Mouse (Mus musculus): Measurements from ENCODE around the gene Prr19. TPM values are rescaled to one million over a fixed set of nuclear protein-coding genes. Genes with fewer than 3 reads are reported as not detected.
"Not testable (repeated sequence)": the region's sequence is repeated elsewhere in the genome, so short reads cannot be mapped to it uniquely, and the experiment has no call there.

Prr19 gene
- total RNA-seq, 2 experiments from 2014 or later, result not detected

- peak; percentile 86 to 89 for DNase-seq (ENCODE audit: low spot score in 2 of 2)
Measured at GRCm38 (mm10) chr7:25316532-25317445, 15.6 kb downstream of the Prr19 start, which contains the start of gene Megf8. Gene Megf8 (plus strand): TSS chr7:25317164.

- peak; percentile 50 to 53 for DNase-seq (ENCODE audit: low spot score in 2 of 2)
Measured at GRCm38 (mm10) chr7:25317446-25317999, 16.3 kb downstream of the Prr19 start.

DNA sequence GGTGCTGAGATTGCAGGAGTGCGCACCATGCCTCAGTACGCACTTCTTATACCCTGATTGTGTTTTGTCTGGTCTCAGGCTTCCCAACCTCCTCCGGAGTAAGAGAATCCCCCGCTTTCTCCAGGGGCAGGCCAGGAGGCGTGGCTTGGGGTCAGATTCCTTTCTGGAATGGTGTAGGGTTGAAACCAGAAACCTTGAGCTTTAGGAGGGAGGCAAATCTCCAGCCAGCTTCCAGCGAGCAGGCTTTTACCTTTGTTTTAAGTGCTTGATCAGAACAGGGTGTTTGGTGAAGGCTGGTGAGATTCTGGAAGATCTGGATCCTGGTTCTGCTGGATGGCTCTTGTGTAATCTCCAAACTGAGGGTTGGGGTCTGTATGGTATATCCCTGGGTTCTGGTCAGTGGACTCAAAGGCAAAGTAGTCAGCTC, 20.9 kb downstream of the Prr19 start:
- no peak for DNase-seq (ENCODE audit: low spot score in 2 of 2)

DNA sequence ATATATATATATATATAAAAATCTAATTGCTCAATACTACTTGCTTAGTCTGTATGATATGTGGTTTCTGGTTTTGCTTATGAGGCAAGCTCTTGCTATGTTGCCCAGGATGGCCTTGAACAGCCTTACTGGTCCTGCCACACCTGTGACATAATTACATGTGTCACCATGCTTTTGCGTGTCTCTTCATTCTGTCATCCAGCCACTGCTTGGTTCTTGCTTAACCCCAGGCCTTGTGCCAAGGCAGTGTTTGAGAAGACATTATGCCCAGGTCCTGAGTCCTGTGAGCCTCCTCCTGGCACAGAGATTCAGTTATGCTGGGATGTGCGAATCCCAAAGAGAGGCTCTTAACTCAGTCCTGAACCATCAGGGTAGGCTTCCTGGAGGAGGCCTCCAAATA, 22.0 kb downstream of the Prr19 start:
- no peak for DNase-seq (ENCODE audit: low spot score in 2 of 2)

DNA sequence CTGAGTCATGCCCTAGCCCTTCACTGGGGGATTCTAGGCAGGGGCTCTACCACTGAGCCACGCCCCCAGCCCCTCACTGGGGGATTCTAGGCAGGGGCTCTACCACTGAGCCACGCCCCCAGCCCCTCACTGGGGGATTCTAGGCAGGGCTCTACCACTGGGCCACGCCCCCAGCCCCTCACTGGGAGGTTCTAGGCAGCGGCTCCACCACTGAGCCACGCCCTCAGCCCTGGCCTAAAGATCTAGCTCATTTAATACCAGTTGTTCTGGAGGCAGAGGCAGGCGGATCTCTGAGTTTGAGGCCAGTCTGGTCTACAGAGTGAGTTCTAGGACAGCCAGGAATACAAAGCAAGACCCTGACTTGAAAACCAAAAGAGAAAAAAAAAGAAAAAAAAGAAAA, 24.2 kb downstream of the Prr19 start:
- DNase-seq (ENCODE audit: low spot score in 2 of 2), result not testable (repeated sequence)

DNA sequence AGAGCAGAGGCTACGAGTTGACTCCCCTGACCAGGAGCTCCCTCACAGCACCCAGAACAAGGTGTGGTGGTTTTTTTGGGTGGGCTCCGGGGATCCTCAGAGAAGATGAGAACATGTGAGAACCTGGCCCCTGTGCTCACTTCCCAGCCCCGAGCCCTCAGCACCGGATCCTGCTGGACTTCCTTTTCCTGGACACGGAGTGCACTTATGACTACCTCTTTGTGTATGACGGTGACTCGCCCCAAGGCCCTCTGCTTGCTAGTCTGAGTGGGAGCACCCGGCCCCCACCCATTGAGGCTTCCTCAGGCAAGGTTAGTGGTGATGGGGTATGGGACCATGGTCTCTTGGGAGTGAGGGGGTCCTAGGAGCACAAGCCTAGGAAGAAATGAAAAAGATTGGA, 25.0 kb downstream of the Prr19 start:
- DNase-seq (ENCODE audit: low spot score in 2 of 2), result no peak

DNA sequence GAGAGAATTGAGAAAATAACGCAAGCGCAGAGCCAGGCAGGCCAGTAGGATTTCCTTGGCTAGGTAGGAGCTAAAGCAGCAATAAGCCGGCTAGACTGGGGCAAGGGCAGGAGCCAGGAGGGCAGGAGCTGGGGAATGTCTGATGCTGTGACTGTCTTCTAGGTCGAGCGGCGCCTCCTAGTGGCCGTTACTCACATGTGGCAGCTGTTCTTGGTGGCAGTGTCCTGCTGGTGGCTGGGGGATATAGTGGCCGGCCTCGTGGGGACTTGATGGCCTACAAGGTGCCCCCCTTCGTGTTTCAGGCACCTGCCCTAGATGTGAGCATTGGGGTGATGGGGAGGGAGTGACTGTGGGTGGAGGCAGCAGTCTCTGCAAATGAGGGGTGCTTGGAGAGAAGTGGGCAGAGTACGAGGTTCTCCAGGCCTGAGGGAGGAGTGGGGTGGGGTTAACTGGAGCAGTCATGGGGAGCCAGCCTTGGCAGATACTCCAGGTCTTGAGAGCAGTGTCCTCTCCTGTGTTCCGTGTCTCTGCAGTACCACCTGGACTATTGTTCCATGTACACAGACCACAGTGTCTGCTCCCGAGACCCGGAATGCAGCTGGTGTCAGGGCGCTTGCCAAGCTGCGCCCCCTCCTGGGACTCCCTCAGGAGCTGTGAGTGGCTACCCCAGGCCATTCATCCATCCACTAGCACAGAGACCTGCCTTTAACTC, 32.5 kb downstream of the Prr19 start:
- DNase-seq (ENCODE audit: low spot score in 2 of 2), result peak; percentile 53 to 75

GRCm38 (mm10) chr7:25334472-25334871, 33.3 kb downstream of the Prr19 start:
- DNase-seq (ENCODE audit: low spot score in 2 of 2), result no peak

- no peak for DNase-seq (ENCODE audit: low spot score in 2 of 2)
Measured at GRCm38 (mm10) chr7:25339329-25339728, 38.1 kb downstream of the Prr19 start.

GRCm38 (mm10) chr7:25341000-25341784, 40.0 kb downstream of the Prr19 start:
- no peak for DNase-seq (ENCODE audit: low spot score in 2 of 2)

DNA sequence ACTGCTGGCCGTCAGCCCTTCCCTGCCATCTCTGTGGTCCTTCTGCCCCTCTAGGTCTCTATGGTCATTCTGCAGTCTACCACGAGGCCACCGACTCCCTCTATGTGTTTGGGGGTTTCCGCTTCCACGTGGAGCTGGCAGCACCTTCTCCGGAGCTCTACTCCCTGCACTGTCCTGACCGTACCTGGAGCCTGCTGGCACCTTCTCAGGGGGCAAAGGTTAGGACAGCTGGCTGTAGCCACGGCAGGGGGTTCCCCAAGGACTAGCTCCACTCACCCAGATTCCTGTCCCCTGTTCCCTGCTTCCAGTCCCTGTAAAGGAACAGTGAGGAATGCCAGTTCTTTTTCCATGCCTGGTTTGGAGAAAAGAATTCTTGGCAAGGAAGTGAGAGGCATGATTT, 47.6 kb downstream of the Prr19 start:
- no peak for DNase-seq (ENCODE audit: low spot score in 2 of 2)

Other genes starting within 250 kb of the Prr19 start
- gene Grik5, start 229.1 kb upstream of the Prr19 start, total RNA-seq (2021), result 10 to 100 TPM; 15.3 to 17.2 TPM
- 10 to 100 TPM; 18.6 to 19.6 TPM for gene Zfp574, start 228.8 kb upstream of the Prr19 start, total RNA-seq (2021)
- under 1 TPM; 0.56 to 0.61 TPM for gene Pou2f2, start 121.7 kb upstream of the Prr19 start, total RNA-seq (2021)
- 10 to 100 TPM; 24.0 to 27.0 TPM for gene Dedd2, start 80.8 kb upstream of the Prr19 start, total RNA-seq (2021)
- gene Zfp526, start 80.0 kb upstream of the Prr19 start, total RNA-seq (2021), result 10 to 100 TPM in 1 of 2 experiments, 1 to 10 TPM in 1; 8.4 to 10.2 TPM
- gene Gsk3a, start 63.6 kb upstream of the Prr19 start, total RNA-seq (2021), result 100 to 1,000 TPM in 1 of 2 experiments, 10 to 100 TPM in 1; 96.7 to 101 TPM
- gene Erf, start 50.6 kb upstream of the Prr19 start, total RNA-seq (2021), result 10 to 100 TPM; 18.3 to 25.8 TPM
- gene Cic, start 33.7 kb upstream of the Prr19 start, total RNA-seq (2021), result 100 to 1,000 TPM in 1 of 2 experiments, 10 to 100 TPM in 1; 96.8 to 123 TPM
- gene Pafah1b3, start 3.4 kb upstream of the Prr19 start, total RNA-seq (2021), result 10 to 100 TPM; 23.3 to 30.4 TPM
- 1 to 10 TPM; 2.5 to 2.9 TPM for gene Tmem145, start 4.7 kb downstream of the Prr19 start, total RNA-seq (2021)
- 10 to 100 TPM; 37.8 to 47.0 TPM for gene Megf8, start 15.8 kb downstream of the Prr19 start, total RNA-seq (2021)
- not detected for gene Cnfn, start 68.3 kb downstream of the Prr19 start, total RNA-seq (2021)
- gene Lipe, start 97.3 kb downstream of the Prr19 start, total RNA-seq (2021), result 100 to 1,000 TPM; 332 to 738 TPM
- not detected for gene Cxcl17, start 111.5 kb downstream of the Prr19 start, total RNA-seq (2021)
- 10 to 100 TPM in 1 of 2 experiments, 1 to 10 TPM in 1; 9.3 to 34.6 TPM for gene Ceacam1, start 176.2 kb downstream of the Prr19 start, total RNA-seq (2021)
- gene Ceacam2, start 238.4 kb downstream of the Prr19 start, total RNA-seq (2021), result 1 to 10 TPM; 1.0 to 3.7 TPM